10 mouse cellular contexts compared by ENCODE assay signal in genomic region chr3:60346390-60346789, GRCm38 (mm10).
DNase-seq lines count a peak whose midpoint lies in the region; ATAC-seq and TF ChIP-seq lines count a peak whose summit lies in the region.
"Had no signal": no experiment of that assay in that cellular context is flagged by ENCODE, and none has a peak within 500 bp of the region (broad histone marks: within the 10 kb centered on the region; RNA-seq: fewer than 3 reads in every experiment).

No protein-coding gene starts in this region.

- no peaks in the 10 kb centered on the region for H3K79me3 ChIP-seq in C2C12 (ENCODE audit: low read depth)

- DNase-seq in heart, adult 8-10 months (ENCODE audit: low spot score): peak; percentile 10
- no peak for DNase-seq in heart, postnatal 36 days
- peak; percentile 54 for DNase-seq in fibroblast of lung, adult 2 months (ENCODE audit: low read depth)
- peak; percentile 87 for DNase-seq in lung, postnatal 25 days (ENCODE audit: low spot score)
- no peak for DNase-seq in left cerebral cortex, postnatal 25 days (ENCODE audit: low spot score in 2 of 2)
- DNase-seq in spleen, postnatal 36 days (ENCODE audit: low spot score in 2 of 2): no peak

- intact Hi-C loops in heart, postnatal 36 days (cut with DNase I): no loop called here
- intact Hi-C loops in left cerebral cortex, postnatal 25 days (cut with DNase I): no loop called here

- no peak for TF ChIP-seq CTCF in C2C12 (IDR thresholded peaks at IDR 0.05; ENCODE audit: control insufficient read depth, insufficient read depth, insufficient read length)

- no peaks in the 10 kb centered on the region for H3K36me3 ChIP-seq in C2C12 (ENCODE audit: control insufficient read depth, insufficient read depth)

- no peaks in the 10 kb centered on the region for H3K27me3 ChIP-seq in C2C12 (ENCODE audit: control insufficient read depth, insufficient read depth, insufficient read length)

- H3K79me2 ChIP-seq in C2C12 (ENCODE audit: control insufficient read depth, insufficient read depth): no peaks in the 10 kb centered on the region

- no peak overlapping the region for H3K4me3 ChIP-seq in C2C12 (ENCODE audit: insufficient read depth, poor library complexity, severe bottlenecking)

- ATAC-seq in CD4-positive, CD25-positive, alpha-beta regulatory T cell, adult 4 months: no peak
- ATAC-seq: forebrain, embryonic 14.5 days; inflammation-experienced regulatory T-cells, adult 6 months had no signal

- H3ac ChIP-seq in C2C12 (ENCODE audit: control insufficient read depth, insufficient read length, low read depth): no peak overlapping the region

TF ChIP-seq in C2C12, 6 proteins besides CTCF, POLR2A, EP300 and RAD21:
- TF ChIP-seq MAX (IDR thresholded peaks at IDR 0.05): no peak
- no peak for TF ChIP-seq CEBPB (IDR thresholded peaks at IDR 0.05; ENCODE audit: low read depth)
- TF ChIP-seq USF1 (IDR thresholded peaks at IDR 0.05; ENCODE audit: low read depth): no peak
- peak; percentile 41 for TF ChIP-seq FOSL1 (IDR thresholded peaks at IDR 0.05; ENCODE audit: insufficient read depth, low read length, poor library complexity, severe bottlenecking)
- peak; percentile 67 for TF ChIP-seq MYOD1 (IDR thresholded peaks at IDR 0.05; ENCODE audit: control insufficient read depth, insufficient read length, low read depth)
- no peak for TF ChIP-seq MYOG (IDR thresholded peaks at IDR 0.05; ENCODE audit: control insufficient read depth, extremely low read depth, insufficient read length)

Comparison
In these comparisons a context has a peak if more than half of its experiments do, and no peak if none do; other contexts are left out.
1. DNase-seq: peak in heart, adult 8-10 months (single experiment), fibroblast of lung, adult 2 months (single experiment) and lung, postnatal 25 days (single experiment); none in heart, postnatal 36 days (0 of 2), left cerebral cortex, postnatal 25 days (0 of 2) and spleen, postnatal 36 days (0 of 2).